Mouse (Mus musculus) adrenal gland, adult 18-20 months (tissue): ENCODE data around the gene Zfp296. TPM values are rescaled to one million over a fixed set of nuclear protein-coding genes. Genes with fewer than 3 reads are reported as not detected.

Source experiments
- DNase-seq, 2 experiments: peaks; one replicate each; pipeline ENCODE4 v3.0.0; 2021 to 2022; ENCODE audit warnings: low spot score in 2 of 2
- total RNA-seq, 2 experiments: library from RNA; stranded (reverse); gene quantifications; 1 replicate in 1 of 2; 2 replicates in 1 of 2; pipeline ENCODE4 v1.2.3; 2021

The Zfp296 gene
- total RNA-seq, 2 experiments from 2014 or later, result 0.46 to 1.2 TPM

- DNase-seq, result peak; percentile 88
Observed at GRCm38 (mm10) chr7:19561765-19562642, 15.1 kb upstream of the Zfp296 start.

GRCm38 (mm10) chr7:19562643-19563410 is 14.3 kb upstream of the Zfp296 start, which contains the start of gene Ppp1r37:
TSS of gene Ppp1r37 (minus strand) at chr7:19563076.
- no peak for DNase-seq

- no peak for DNase-seq
Observed at GRCm38 (mm10) chr7:19563884-19564283, 13.2 kb upstream of the Zfp296 start.

GRCm38 (mm10) chr7:19564455-19564854 is 12.6 kb upstream of the Zfp296 start:
- no peak for DNase-seq

- no peak for DNase-seq
Observed at GRCm38 (mm10) chr7:19565803-19566202, 11.3 kb upstream of the Zfp296 start.

- no peak for DNase-seq
Observed at GRCm38 (mm10) chr7:19567426-19567825, 9.7 kb upstream of the Zfp296 start.

GRCm38 (mm10) chr7:19569647-19570046 is 7.4 kb upstream of the Zfp296 start:
- DNase-seq, result no peak

- DNase-seq, result peak; percentile 85
Observed at GRCm38 (mm10) chr7:19572926-19573775, 3.9 kb upstream of the Zfp296 start.

- no peak for DNase-seq
Observed at GRCm38 (mm10) chr7:19573776-19574140, 3.3 kb upstream of the Zfp296 start.

GRCm38 (mm10) chr7:19575559-19575958 is 1.5 kb upstream of the Zfp296 start:
- no peak for DNase-seq

GRCm38 (mm10) chr7:19577877-19578414 is 859 bp downstream of the Zfp296 start:
- DNase-seq, result no peak

- DNase-seq, result no peak
Observed at GRCm38 (mm10) chr7:19578436-19578835, 1.3 kb downstream of the Zfp296 start.

- no peak for DNase-seq
Observed at GRCm38 (mm10) chr7:19579751-19580150, 2.7 kb downstream of the Zfp296 start.

GRCm38 (mm10) chr7:19580634-19581033 is 3.5 kb downstream of the Zfp296 start:
- DNase-seq, result no peak

- no peak for DNase-seq
Observed at GRCm38 (mm10) chr7:19586269-19586668, 9.2 kb downstream of the Zfp296 start.

- DNase-seq, result peak; percentile 31 to 60
Observed at GRCm38 (mm10) chr7:19589207-19589606, 12.1 kb downstream of the Zfp296 start.

- DNase-seq, result peak; percentile 58 to 69
Observed at GRCm38 (mm10) chr7:19589917-19590316, 12.8 kb downstream of the Zfp296 start.

GRCm38 (mm10) chr7:19593061-19593730 is 16.1 kb downstream of the Zfp296 start:
- no peak for DNase-seq

- no peak for DNase-seq
Observed at GRCm38 (mm10) chr7:19600562-19600961, 23.5 kb downstream of the Zfp296 start.

- no peak for DNase-seq
Observed at GRCm38 (mm10) chr7:19603055-19603454, 26.0 kb downstream of the Zfp296 start.
